Mouse (Mus musculus): Measurements from ENCODE around the gene Prkaca. TPM values are rescaled to one million over a fixed set of nuclear protein-coding genes. Genes with fewer than 3 reads are reported as not detected.

Prkaca gene
- polyA plus RNA-seq, 1 experiment from 2014 or later: 59.2 TPM

GRCm38 (mm10) chr8:84023085-84023484 is 50.3 kb downstream of the Prkaca start:
- no peaks in the 10 kb centered on the region for H3K36me3 ChIP-seq (ENCODE audit: inconsistent target)
- no peak overlapping the region for H3K27ac ChIP-seq
- H3K4me3 ChIP-seq (ENCODE audit: inconsistent target): no peak overlapping the region
- H3K79me2 ChIP-seq (ENCODE audit: inconsistent target): no peaks in the 10 kb centered on the region
- WGBS (ENCODE audit: missing documents): 19% methylated on average over 5 of the region's 5 CpGs

DNA sequence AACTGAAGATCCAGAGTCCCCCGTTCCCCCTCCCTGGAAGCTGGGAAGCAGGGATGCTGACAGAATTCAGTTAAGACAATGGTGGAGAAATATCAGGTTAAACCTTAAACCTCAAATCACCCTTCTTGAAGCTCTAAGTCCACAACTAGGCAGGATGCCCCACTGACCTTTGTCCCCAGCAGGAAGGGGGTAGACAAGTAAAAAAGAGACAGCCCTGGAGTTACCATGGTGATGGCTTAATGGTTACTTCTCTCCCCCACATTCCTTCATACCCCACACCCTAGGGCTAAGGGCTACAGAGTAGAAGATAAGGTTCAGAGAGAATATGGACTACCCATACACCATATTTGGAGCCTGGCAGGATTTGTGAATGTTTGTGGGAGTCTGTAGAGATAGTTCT is 50.8 kb downstream of the Prkaca start:
- no peak overlapping the region for H3K4me3 ChIP-seq (ENCODE audit: inconsistent target)
- no peaks in the 10 kb centered on the region for H3K36me3 ChIP-seq (ENCODE audit: inconsistent target)
- no peak overlapping the region for H3K27ac ChIP-seq
- 86% methylated on average over 1 of the region's 1 CpGs for WGBS (ENCODE audit: missing documents)
- no peaks in the 10 kb centered on the region for H3K79me2 ChIP-seq (ENCODE audit: inconsistent target)

DNA sequence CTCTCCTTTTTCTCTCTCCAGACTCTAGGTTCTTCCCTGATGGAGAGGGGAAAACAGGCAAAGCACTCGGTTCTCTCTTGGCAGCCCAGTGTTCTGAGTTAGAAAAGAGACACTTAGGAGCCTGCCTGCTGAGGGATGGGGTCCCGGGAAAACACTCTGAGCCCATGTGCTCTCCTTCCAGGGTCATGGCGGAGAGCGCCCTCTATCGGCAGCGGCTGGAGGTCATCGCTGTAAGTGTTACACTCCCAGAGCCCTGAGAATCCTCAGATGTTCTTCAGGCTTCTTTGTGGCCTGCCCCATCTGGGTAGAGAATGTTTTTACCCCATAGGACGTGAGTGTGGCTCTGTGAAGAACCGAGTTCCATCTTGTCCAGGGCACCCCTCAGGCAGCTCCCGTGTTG is 51.4 kb downstream of the Prkaca start:
- H3K4me3 ChIP-seq (ENCODE audit: inconsistent target): no peak overlapping the region
- 27% methylated on average over 10 of the region's 10 CpGs for WGBS (ENCODE audit: missing documents)
- H3K79me2 ChIP-seq (ENCODE audit: inconsistent target): no peaks in the 10 kb centered on the region
- no peaks in the 10 kb centered on the region for H3K36me3 ChIP-seq (ENCODE audit: inconsistent target)
- H3K27ac ChIP-seq: no peak overlapping the region

- Histone ChIP-seq H3K79me2 (ENCODE audit: inconsistent target) (no peaks in the 10 kb centered on the region), H3K4me3 (ENCODE audit: inconsistent target) (no peak overlapping the region), H3K27ac (no peak overlapping the region), H3K36me3 (ENCODE audit: inconsistent target) (no peaks in the 10 kb centered on the region)
- WGBS (ENCODE audit: missing documents): 4% methylated on average over 41 of the region's 41 CpGs
Measured at GRCm38 (mm10) chr8:84025863-84026262, 53.1 kb downstream of the Prkaca start.

- Histone ChIP-seq H3K36me3 (ENCODE audit: inconsistent target) (no peaks in the 10 kb centered on the region), H3K79me2 (ENCODE audit: inconsistent target) (no peaks in the 10 kb centered on the region), H3K4me3 (ENCODE audit: inconsistent target) (no peak overlapping the region), H3K27ac (no peak overlapping the region)
- WGBS (ENCODE audit: missing documents): 11% methylated on average over 10 of the region's 10 CpGs
Measured at GRCm38 (mm10) chr8:84027449-84027848, 54.7 kb downstream of the Prkaca start.

DNA sequence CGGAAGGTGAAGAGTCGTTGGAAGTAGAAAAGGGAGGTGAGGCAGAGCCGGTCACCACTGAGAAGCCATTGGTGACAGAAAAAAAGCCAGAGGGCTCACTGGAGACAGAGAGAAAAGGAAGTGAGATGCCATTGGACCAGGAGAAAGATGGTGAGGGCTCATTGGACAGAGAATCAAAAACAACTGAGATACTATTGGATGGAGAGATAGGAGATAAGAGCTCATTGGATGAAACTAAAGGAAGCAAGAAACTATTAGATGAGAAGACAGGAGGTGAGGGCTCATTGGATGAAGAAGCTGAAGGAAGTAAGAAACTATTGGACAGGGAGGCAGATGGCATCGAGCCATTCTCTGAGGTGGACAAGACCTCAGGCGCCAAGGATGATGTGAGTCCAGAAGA is 56.5 kb downstream of the Prkaca start:
- WGBS (ENCODE audit: missing documents): 87% methylated on average over 5 of the region's 5 CpGs
- no peaks in the 10 kb centered on the region for H3K79me2 ChIP-seq (ENCODE audit: inconsistent target)
- H3K36me3 ChIP-seq (ENCODE audit: inconsistent target): no peaks in the 10 kb centered on the region
- no peak overlapping the region for H3K4me3 ChIP-seq (ENCODE audit: inconsistent target)
- no peak overlapping the region for H3K27ac ChIP-seq

GRCm38 (mm10) chr8:84032777-84033176 is 60.0 kb downstream of the Prkaca start:
- no peaks in the 10 kb centered on the region for H3K36me3 ChIP-seq (ENCODE audit: inconsistent target)
- H3K79me2 ChIP-seq (ENCODE audit: inconsistent target): no peaks in the 10 kb centered on the region
- WGBS (ENCODE audit: missing documents): 86% methylated on average over 4 of the region's 4 CpGs
- no peak overlapping the region for H3K27ac ChIP-seq
- no peak overlapping the region for H3K4me3 ChIP-seq (ENCODE audit: inconsistent target)

DNA sequence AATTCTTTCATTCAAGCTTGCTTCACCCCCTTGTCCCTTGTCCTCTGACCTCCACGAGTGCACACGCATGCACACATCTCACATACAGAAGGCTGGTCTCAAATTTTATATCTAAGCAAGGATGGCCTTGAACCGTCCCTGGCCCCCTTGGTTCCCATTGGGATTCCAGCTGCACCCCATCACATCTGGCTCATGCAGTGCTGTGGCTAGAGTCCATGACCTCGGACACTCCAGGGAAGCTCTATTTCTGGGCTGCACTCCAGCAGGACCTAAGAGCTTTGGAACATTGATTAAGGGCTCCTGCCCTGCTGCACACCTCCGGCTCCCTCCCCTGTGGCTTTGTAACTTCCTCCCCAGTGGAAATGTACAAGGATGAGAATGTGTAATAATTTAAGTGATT is 65.2 kb downstream of the Prkaca start:
- no peaks in the 10 kb centered on the region for H3K36me3 ChIP-seq (ENCODE audit: inconsistent target)
- no peak overlapping the region for H3K27ac ChIP-seq
- WGBS (ENCODE audit: missing documents): 96% methylated on average over 4 of the region's 5 CpGs
- H3K79me2 ChIP-seq (ENCODE audit: inconsistent target): no peaks in the 10 kb centered on the region
- H3K4me3 ChIP-seq (ENCODE audit: inconsistent target): no peak overlapping the region

DNA sequence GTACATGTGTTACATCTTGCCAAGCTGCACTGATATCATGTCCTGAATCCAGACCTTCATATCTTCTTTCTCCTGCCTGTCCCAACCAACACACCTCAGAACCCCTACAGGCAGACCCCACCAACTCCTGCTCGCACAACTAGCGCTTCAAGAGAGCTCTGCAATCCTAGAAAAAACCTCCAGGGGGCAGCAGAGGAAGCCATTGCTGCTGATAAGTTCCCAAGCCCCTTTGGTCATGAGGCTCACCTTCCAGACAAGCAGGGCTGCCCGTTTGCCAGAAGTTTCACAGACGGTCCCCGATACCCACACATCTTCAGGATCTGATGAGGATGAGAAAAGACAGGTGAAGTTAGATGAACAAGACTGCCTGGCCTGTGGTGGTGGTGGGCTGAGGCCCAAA is 66.3 kb downstream of the Prkaca start:
- Histone ChIP-seq H3K36me3 (ENCODE audit: inconsistent target) (no peaks in the 10 kb centered on the region), H3K79me2 (ENCODE audit: inconsistent target) (no peaks in the 10 kb centered on the region), H3K4me3 (ENCODE audit: inconsistent target) (no peak overlapping the region), H3K27ac (no peak overlapping the region)
- WGBS (ENCODE audit: missing documents): 13% methylated on average over 5 of the region's 5 CpGs

GRCm38 (mm10) chr8:84042066-84042947 is 69.5 kb downstream of the Prkaca start, which contains the start of gene Il27ra:
Gene Il27ra (minus strand): TSS chr8:84042589.
- H3K27ac ChIP-seq: no peak within 1 kb of the TSS
- no peaks in the 10 kb centered on the region for H3K36me3 ChIP-seq (ENCODE audit: inconsistent target)
- no peaks in the 10 kb centered on the region for H3K79me2 ChIP-seq (ENCODE audit: inconsistent target)
- no peak within 1 kb of the TSS for H3K4me3 ChIP-seq (ENCODE audit: inconsistent target)
- 2% methylated on average over 39 of the region's 40 CpGs for WGBS (ENCODE audit: missing documents)

- Histone ChIP-seq H3K36me3 (ENCODE audit: inconsistent target) (no peaks in the 10 kb centered on the region), H3K27ac (no peak overlapping the region), H3K79me2 (ENCODE audit: inconsistent target) (no peaks in the 10 kb centered on the region), H3K4me3 (ENCODE audit: inconsistent target) (no peak overlapping the region)
- WGBS (ENCODE audit: missing documents): 50% methylated on average over 12 of the region's 12 CpGs
Measured at GRCm38 (mm10) chr8:84042948-84043342, 70.2 kb downstream of the Prkaca start.

DNA sequence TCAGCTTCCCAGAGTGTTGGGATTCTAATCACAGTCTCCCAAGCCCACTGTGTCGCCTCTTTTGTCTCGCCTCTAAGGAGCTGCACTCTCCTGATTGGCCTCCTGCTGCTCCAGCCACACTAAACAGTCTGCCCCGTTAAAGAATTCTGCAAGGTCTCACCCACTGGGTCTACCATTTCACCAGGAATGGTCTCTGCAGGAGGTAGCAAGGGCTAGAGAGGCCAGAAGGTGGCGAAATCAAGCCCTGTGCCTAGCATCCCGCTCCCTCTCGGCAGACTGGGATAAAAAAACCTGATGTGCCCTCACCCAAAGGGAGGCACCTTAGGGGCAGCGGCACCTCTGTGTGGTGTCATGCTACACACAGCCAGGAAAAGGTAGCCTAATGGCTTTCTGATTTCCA is 71.3 kb downstream of the Prkaca start:
- no peak overlapping the region for H3K27ac ChIP-seq
- H3K79me2 ChIP-seq (ENCODE audit: inconsistent target): no peaks in the 10 kb centered on the region
- 92% methylated on average over 7 of the region's 7 CpGs for WGBS (ENCODE audit: missing documents)
- H3K4me3 ChIP-seq (ENCODE audit: inconsistent target): no peak overlapping the region
- no peaks in the 10 kb centered on the region for H3K36me3 ChIP-seq (ENCODE audit: inconsistent target)

DNA sequence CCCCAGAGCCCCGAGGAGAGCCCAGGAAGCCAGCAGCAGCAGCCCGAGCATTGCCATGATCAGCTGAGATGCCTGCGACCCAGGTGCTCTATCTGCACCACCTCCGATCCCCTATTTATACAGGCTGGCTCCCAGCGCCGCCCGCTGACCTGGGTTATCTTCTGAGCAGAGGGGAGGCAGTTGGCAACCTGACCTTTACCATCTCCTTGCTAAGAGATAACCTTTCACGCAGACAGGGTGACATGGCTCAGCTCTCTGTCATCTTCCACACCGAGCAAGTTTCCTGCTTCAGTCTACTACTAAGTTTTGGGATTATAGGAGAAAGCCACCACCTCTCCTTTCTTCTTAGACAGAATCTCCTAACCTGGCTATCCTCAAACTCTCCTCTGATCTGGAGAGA is 72.1 kb downstream of the Prkaca start, which contains the start of gene Rln3:
Gene Rln3, minus strand, starts transcription at position 101 of the 400 bp plus-strand sequence.
- no peak within 1 kb of the TSS for H3K4me3 ChIP-seq (ENCODE audit: inconsistent target)
- no peaks in the 10 kb centered on the region for H3K36me3 ChIP-seq (ENCODE audit: inconsistent target)
- WGBS (ENCODE audit: missing documents): 80% methylated on average over 6 of the region's 9 CpGs

More for the DNA sequence above, 72.1 kb downstream of the Prkaca start, which contains the start of gene Rln3:
- Histone ChIP-seq H3K27ac (no peak within 1 kb of the TSS), H3K79me2 (ENCODE audit: inconsistent target) (no peaks in the 10 kb centered on the region)

All from macrophage (primary cell).